Mouse (Mus musculus) kidney, postnatal 0 days (tissue): Measurements from ENCODE around the gene Ubxn6. TPM values are rescaled to one million over a fixed set of nuclear protein-coding genes. Genes with fewer than 3 reads are reported as not detected.

Experiments
- ATAC-seq: fragments of 200-750 bp; cut with Nextera tagmentation; replicated peaks from 2 replicates; pipeline ENCODE4 v1.8.0; 2017; ENCODE audit warnings: low read depth, moderate number of reproducible peaks, moderate TSS enrichment, moderate library complexity; ENCODE audit not compliant: low FRiP score
- DNase-seq: peaks from one replicate; pipeline ENCODE4 v3.0.0-alpha.2; 2016; ENCODE audit warnings: low spot score
- H3K27ac ChIP-seq: fragments of 300-500 bp; sonication (generic); 2 replicates; pipeline ENCODE4 v1.5.1; 2014; ENCODE audit warnings: mild to moderate bottlenecking
- H3K27me3 ChIP-seq: fragments of 300-500 bp; sonication (generic); 2 replicates; pipeline ENCODE4 v1.6.1; 2014; ENCODE audit warnings: low read length, mixed read lengths; ENCODE audit not compliant: insufficient read depth
- H3K36me3 ChIP-seq: fragments of 300-500 bp; sonication (generic); 2 replicates; pipeline ENCODE4 v1.6.1; 2014; ENCODE audit warnings: low read length, mixed read lengths; ENCODE audit not compliant: insufficient read depth
- H3K4me1 ChIP-seq: fragments of 300-500 bp; sonication (generic); replicated peaks from 2 replicates; pipeline ENCODE4 v1.6.1; 2014; ENCODE audit warnings: antibody characterized with exemption, low read length, mixed read lengths; ENCODE audit not compliant: insufficient read depth
- H3K4me2 ChIP-seq: fragments of 300-500 bp; sonication (generic); 2 replicates; pipeline ENCODE4 v1.6.1; 2014; ENCODE audit warnings: mild to moderate bottlenecking, low read length, moderate library complexity, mixed read lengths
- H3K4me3 ChIP-seq: fragments of 300-500 bp; sonication (generic); replicated peaks from 2 replicates; pipeline ENCODE4 v1.5.1; 2014; ENCODE audit warnings: low read depth, low read length
- H3K9ac ChIP-seq: fragments of 300-500 bp; sonication (generic); 2 replicates; pipeline ENCODE4 v1.6.1; 2014; ENCODE audit warnings: low read depth, low read length
- H3K9me3 ChIP-seq: fragments of 300-500 bp; sonication (generic); replicated peaks from 2 replicates; pipeline ENCODE4 v1.6.1; 2016; ENCODE audit warnings: low read length, inconsistent platforms, mixed read lengths
- CTCF ChIP-seq: IDR thresholded peaks from 2 replicates; pipeline ENCODE4 v1.5.1; 2016; ENCODE audit warnings: antibody characterized with exemption, low read depth, mild to moderate bottlenecking, moderate library complexity
- WGBS: fragments of 180-500 bp; shearing (Covaris S2); extraction: QIAGEN DNeasy Blood & Tissue Kit; methylation state at CpG from one replicate; pipeline ENCODE4 v1.1.7; 2014; 5-methylcytosine and 5-hydroxymethylcytosine counted together
- polyA plus RNA-seq: library from polyadenylated mRNA; unstranded; fragments of >200 nt; fragmentation: Nextera tagmentation; extraction: Ambion mirVana; gene quantifications from 2 replicates; pipeline ENCODE4 v1.2.1, GENCODE M21; 2015

Ubxn6 gene
- polyA plus RNA-seq, 1 experiment from 2014 or later: 54.4 TPM

- Histone ChIP-seq H3K4me2 (no peak overlapping the region), H3K9ac (no peak overlapping the region), H3K4me3 (no peak overlapping the region), H3K9me3 (no peaks in the 10 kb centered on the region), H3K4me1 (peaks cover 5% of the 10 kb centered on the region; the same call in 1 of the 2 replicates), H3K27me3 (no peaks in the 10 kb centered on the region), H3K36me3 (0 out of 2 replicates have a peak, but pooled peaks cover 9% of the 10 kb centered on the region), H3K27ac (no peak overlapping the region)
- no peak for TF ChIP-seq CTCF
- ATAC-seq (no peak), DNase-seq (no peak)
- 64% methylated on average over 2 of the region's 2 CpGs for WGBS
Measured at GRCm38 (mm10) chr17:56024476-56024875, 50.4 kb downstream of the Ubxn6 start.

DNA sequence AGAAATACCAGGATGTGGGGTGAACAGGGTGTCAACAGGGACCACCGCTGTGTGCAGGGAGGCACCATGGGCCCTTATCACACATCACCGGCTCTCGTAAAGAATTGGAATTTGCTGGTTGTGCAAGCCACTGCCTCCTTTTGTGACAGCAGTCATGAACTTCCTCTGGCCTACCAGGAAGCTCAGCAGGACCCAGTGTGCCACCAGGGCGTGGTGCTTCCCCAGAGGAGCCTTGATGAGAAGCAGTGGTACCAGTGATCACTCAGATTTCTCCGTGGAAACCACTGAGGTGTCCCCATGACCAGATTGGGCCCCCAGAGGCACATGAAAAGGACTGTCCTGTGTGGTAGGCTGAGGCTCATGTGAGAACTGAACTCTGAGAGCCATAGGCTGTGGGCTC is 51.4 kb downstream of the Ubxn6 start:
- Histone ChIP-seq H3K4me1 (peaks cover 5% of the 10 kb centered on the region; the same call in 1 of the 2 replicates), H3K4me2 (no peak overlapping the region), H3K9ac (no peak overlapping the region), H3K4me3 (no peak overlapping the region), H3K9me3 (no peaks in the 10 kb centered on the region), H3K36me3 (peaks cover 19% of the 10 kb centered on the region), H3K27ac (peak overlapping the region; percentile 8; the same call in 1 of the 2 replicates), H3K27me3 (no peaks in the 10 kb centered on the region)
- DNase-seq: no peak
- 72% methylated on average over 5 of the region's 5 CpGs for whole genome bisulfite sequencing
- ATAC-seq: no peak
- TF ChIP-seq CTCF: no peak

GRCm38 (mm10) chr17:56022989-56023290 is 51.9 kb downstream of the Ubxn6 start:
- WGBS: 72% methylated on average over 4 of the region's 4 CpGs
- ATAC-seq (no peak), DNase-seq (no peak)
- H3K4me1 ChIP-seq: peaks cover 5% of the 10 kb centered on the region; the same call in 1 of the 2 replicates
- peaks cover 23% of the 10 kb centered on the region for H3K36me3 ChIP-seq
- no peak overlapping the region for H3K27ac ChIP-seq
- no peak overlapping the region for H3K9ac ChIP-seq
- no peaks in the 10 kb centered on the region for H3K27me3 ChIP-seq
- no peak overlapping the region for H3K4me2 ChIP-seq
- H3K4me3 ChIP-seq: no peak overlapping the region
- H3K9me3 ChIP-seq: no peaks in the 10 kb centered on the region
- TF ChIP-seq CTCF: no peak

- Histone ChIP-seq H3K4me2 (no peak overlapping the region), H3K4me3 (no peak overlapping the region), H3K4me1 (peaks cover 5% of the 10 kb centered on the region; the same call in 1 of the 2 replicates), H3K27ac (0 out of 2 replicates have a peak overlapping the region, but pooled peaks have one; percentile 19), H3K9me3 (no peaks in the 10 kb centered on the region), H3K36me3 (peaks cover 28% of the 10 kb centered on the region), H3K27me3 (no peaks in the 10 kb centered on the region), H3K9ac (no peak overlapping the region)
- 62% methylated on average over 2 of the region's 2 CpGs for WGBS
- TF ChIP-seq CTCF: no peak
- ATAC-seq (no peak), DNase-seq (no peak)
Measured at GRCm38 (mm10) chr17:56022131-56022988, 52.5 kb downstream of the Ubxn6 start.

DNA sequence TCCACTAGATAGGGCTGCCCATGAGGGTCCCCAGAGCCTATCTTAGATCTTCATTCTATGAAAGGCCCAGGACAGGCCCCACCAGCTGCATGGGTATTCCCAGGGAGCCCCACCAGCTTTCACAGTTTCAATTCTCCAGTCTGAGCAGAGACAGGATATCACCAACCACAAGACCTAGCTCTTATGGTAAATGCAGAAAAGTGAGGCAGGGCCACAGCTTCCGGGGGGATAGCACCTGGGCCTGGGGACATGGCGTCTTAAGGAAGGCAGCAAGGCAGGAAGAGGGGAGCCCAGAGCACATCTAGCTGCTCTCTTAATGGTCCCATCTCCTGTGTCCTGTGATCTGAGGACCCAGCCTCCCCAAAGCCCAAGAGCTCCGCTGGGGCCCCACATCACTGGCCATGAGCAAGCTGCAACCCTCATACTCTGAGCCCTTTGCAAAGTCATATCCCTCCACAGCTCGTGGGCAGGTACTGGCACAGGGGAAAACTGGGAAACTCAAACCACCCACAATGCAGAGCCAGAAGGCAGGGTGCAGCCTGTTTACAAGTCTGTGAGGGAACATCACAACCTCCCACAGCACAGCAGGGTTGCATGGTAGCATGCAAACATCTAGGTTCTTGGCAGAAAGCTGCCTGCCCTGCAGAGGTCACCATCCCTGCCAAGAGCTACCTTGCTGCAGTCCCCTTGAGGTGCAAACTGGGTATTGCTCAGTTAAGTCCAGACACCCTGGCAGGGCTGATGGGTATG is 53.5 kb downstream of the Ubxn6 start:
- no peak for DNase-seq
- ATAC-seq: no peak
- peak; percentile 7; the same call in 1 of the 2 replicates for TF ChIP-seq CTCF

GRCm38 (mm10) chr17:56020400-56021084 is 54.3 kb downstream of the Ubxn6 start:
- Histone ChIP-seq H3K27me3 (no peaks in the 10 kb centered on the region), H3K9ac (no peak overlapping the region), H3K27ac (no peak overlapping the region), H3K4me3 (no peak overlapping the region), H3K36me3 (peaks cover 46% of the 10 kb centered on the region), H3K4me2 (no peak overlapping the region), H3K9me3 (no peaks in the 10 kb centered on the region), H3K4me1 (no peaks in the 10 kb centered on the region; the same call in 1 of the 2 replicates)
- no peak for TF ChIP-seq CTCF
- 79% methylated on average over 6 of the region's 6 CpGs for WGBS
- ATAC-seq (no peak), DNase-seq (no peak)

More for the DNA sequence above, 53.5 kb downstream of the Ubxn6 start:
- Histone ChIP-seq H3K4me2 (no peak overlapping the region), H3K27ac (no peak overlapping the region), H3K4me1 (no peaks in the 10 kb centered on the region; the same call in 1 of the 2 replicates), H3K9ac (no peak overlapping the region), H3K27me3 (no peaks in the 10 kb centered on the region), H3K36me3 (peaks cover 38% of the 10 kb centered on the region), H3K9me3 (no peaks in the 10 kb centered on the region), H3K4me3 (no peak overlapping the region)
- WGBS: 84% methylated on average over 4 of the region's 4 CpGs
